Mouse (Mus musculus) liver, embryonic 14.5 days (tissue): ENCODE measurements at regions not wholly inside any gene's neighbourhood (a gene's known extent, or its start where the extent isn't known, plus 50 kb on each side); places are given as distances from the start of the nearest gene placed in this dataset.

Experiments used
- CTCF ChIP-seq: IDR thresholded peaks from 2 replicates; pipeline ENCODE4 v1.5.1; 2016; ENCODE audit warnings: antibody characterized with exemption, low read depth, control low read depth
- EP300 ChIP-seq: IDR thresholded peaks from 2 replicates; pipeline ENCODE4 v1.6.1; 2016; ENCODE audit warnings: antibody characterized with exemption, low read depth

DNA sequence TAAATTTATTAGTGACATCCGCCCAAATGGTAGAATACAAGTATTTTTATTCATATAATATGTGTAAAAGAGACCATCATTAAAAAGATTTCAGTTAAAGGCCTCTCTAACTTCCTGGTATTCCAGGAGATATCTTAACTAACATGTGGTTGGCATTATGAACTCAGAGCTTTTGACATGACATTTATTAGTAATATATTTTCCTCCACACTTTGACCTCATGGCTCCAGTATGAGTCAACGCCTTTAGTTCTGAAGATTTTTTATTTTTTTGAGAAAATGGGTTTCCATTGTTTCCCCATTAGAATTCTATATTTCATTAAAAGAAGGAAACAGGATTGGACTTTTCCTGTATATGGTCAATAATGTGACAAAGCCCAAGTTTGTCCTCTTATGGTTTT, 250.7 kb upstream of the Cd180 start:
- TF ChIP-seq CTCF (no peak), EP300 (no peak)
